ENCODE assay signal across 8 mouse cellular contexts in genomic region chr5:105868593-105868992, GRCm38 (mm10). TPM values are rescaled to one million over a fixed set of nuclear protein-coding genes. Genes with fewer than 3 reads are reported as not detected.
DNase-seq lines count a peak whose midpoint lies in the region; ATAC-seq and TF ChIP-seq lines count a peak whose summit lies in the region.

No protein-coding gene starts in this region.

- ATAC-seq in granulocyte monocyte progenitor cell, adult 5-6 weeks (replicated peaks; ENCODE audit: poor library complexity, severe bottlenecking), result peak; percentile 85
- ATAC-seq in intestine, postnatal 0 days, result peak; percentile 36
- ATAC-seq in midbrain, embryonic 15.5 days (replicated peaks), result peak; percentile 79

- H3K4me2 ChIP-seq in intestine, postnatal 0 days (replicated peaks; ENCODE audit: low read depth), result no peak overlapping the region
- H3K4me2 ChIP-seq in midbrain, embryonic 15.5 days, result no peak overlapping the region

- H3K27me3 ChIP-seq in intestine, postnatal 0 days (replicated peaks; ENCODE audit: control insufficient read depth, insufficient read depth, low read length), result no peaks in the 10 kb centered on the region
- H3K27me3 ChIP-seq in midbrain, embryonic 15.5 days (replicated peaks), result no peaks in the 10 kb centered on the region

- 31% methylated on average over 3 of the region's 3 CpGs for WGBS in intestine, postnatal 0 days
- WGBS in midbrain, embryonic 15.5 days, result 23% methylated on average over 3 of the region's 3 CpGs

- peak; percentile 91 for DNase-seq in 3T3-L1 (ENCODE audit: low read depth, low spot score)
- DNase-seq in adrenal gland, adult 8-10 months, result peak; percentile 62
- DNase-seq in embryo, embryonic 11 days, result peak; percentile 82
- peak; percentile 68 to 74 for DNase-seq in left cerebral cortex, postnatal 36 days (ENCODE audit: low spot score in 2 of 2)
- peak; percentile 59 to 81 for DNase-seq in spleen, adult 18-20 months

- no peak overlapping the region for H3K27ac ChIP-seq in intestine, postnatal 0 days (ENCODE audit: low read depth, low read length)
- H3K27ac ChIP-seq in midbrain, embryonic 15.5 days, result no peak overlapping the region

- no peaks in the 10 kb centered on the region for H3K4me1 ChIP-seq in intestine, postnatal 0 days (replicated peaks; ENCODE audit: control insufficient read depth, insufficient read depth, low read length)
- peaks cover 8% of the 10 kb centered on the region for H3K4me1 ChIP-seq in midbrain, embryonic 15.5 days

- H3K9me3 ChIP-seq in intestine, postnatal 0 days (ENCODE audit: control insufficient read depth), result no peaks in the 10 kb centered on the region
- no peaks in the 10 kb centered on the region for H3K9me3 ChIP-seq in midbrain, embryonic 15.5 days

- H3K36me3 ChIP-seq in intestine, postnatal 0 days (ENCODE audit: control insufficient read depth, insufficient read depth), result no peaks in the 10 kb centered on the region
- H3K36me3 ChIP-seq in midbrain, embryonic 15.5 days (replicated peaks), result no peaks in the 10 kb centered on the region

- TF ChIP-seq CTCF in intestine, postnatal 0 days (IDR thresholded peaks at IDR 0.05; ENCODE audit: low read depth), result peak; percentile 96

- intact Hi-C loops in left cerebral cortex, postnatal 36 days (cut with DNase I), result loop anchor here (1.0 to 2.0 kb wide), 2 partner anchors 183 to 468 kb away; no protein-coding TSS in a partner anchor

- H3K9ac ChIP-seq in intestine, postnatal 0 days (ENCODE audit: low read depth, low read length), result no peak overlapping the region
- H3K9ac ChIP-seq in midbrain, embryonic 15.5 days, result no peak overlapping the region

- H3K4me3 ChIP-seq in intestine, postnatal 0 days (ENCODE audit: low read depth, low read length), result no peak overlapping the region
- no peak overlapping the region for H3K4me3 ChIP-seq in midbrain, embryonic 15.5 days

RNA-seq across cellular contexts. Expression of gene Zfp326, which starts 7.8 kb away (rescaled TPM):
- 10 to 100 TPM; 17.0 to 31.9 (median 26.2) TPM for total RNA-seq in adrenal gland, adult 8-10 months (2022)
- total RNA-seq in granulocyte monocyte progenitor cell, adult 5-6 weeks (2014; fragmentation: Nextera tagmentation), result 33.5 and 33.9 TPM in 2 replicates
- 48.7 and 49.1 TPM in 2 replicates for total RNA-seq in granulocyte monocyte progenitor cell, adult 5-6 weeks (2017)
- polyA plus RNA-seq in intestine, postnatal 0 days (2015; fragmentation: Nextera tagmentation; extraction: Ambion mirVana), result 19.9 and 21.0 TPM in 2 replicates
- 10 to 100 TPM; 27.9 to 32.0 TPM for total RNA-seq in left cerebral cortex, postnatal 36 days (2021)
- polyA plus RNA-seq in midbrain, embryonic 15.5 days (2015; fragmentation: Nextera tagmentation; extraction: Ambion mirVana), result 44.3 and 53.0 TPM in 2 replicates
